Mouse (Mus musculus) liver, adult 2 months (tissue): ENCODE data around the gene Spire2.

ENCODE experiments used
- CTCF ChIP-seq: fragments of 200-500 bp; IDR thresholded peaks from 2 replicates; pipeline ENCODE4 v1.5.1; 2011; ENCODE audit warnings: low read depth, low read length, control low read depth
- POLR2A ChIP-seq: fragments of 200-500 bp; IDR thresholded peaks from 2 replicates; pipeline ENCODE4 v1.6.1; 2011; ENCODE audit warnings: low read length, control low read depth; ENCODE audit not compliant: insufficient read depth; ENCODE audit errors: extremely low read depth

- no peak for TF ChIP-seq POLR2A
- no peak for TF ChIP-seq CTCF
Observed at GRCm38 (mm10) chr8:123381711-123382110, 49.2 kb downstream of the Spire2 start.
